Mouse (Mus musculus): Measurements from ENCODE around the gene Fam57a. TPM values are rescaled to one million over a fixed set of nuclear protein-coding genes. Genes with fewer than 3 reads are reported as not detected.
A peak's percentile ranks its signal among the peaks of the same experiment; 100 is the strongest.
"Not testable (repeated sequence)": the region's sequence is repeated elsewhere in the genome, so short reads cannot be mapped to it uniquely, and the experiment has no call there.

The Fam57a gene
- polyA plus RNA-seq, 1 experiment from 2014 or later: 34.2 TPM

DNA sequence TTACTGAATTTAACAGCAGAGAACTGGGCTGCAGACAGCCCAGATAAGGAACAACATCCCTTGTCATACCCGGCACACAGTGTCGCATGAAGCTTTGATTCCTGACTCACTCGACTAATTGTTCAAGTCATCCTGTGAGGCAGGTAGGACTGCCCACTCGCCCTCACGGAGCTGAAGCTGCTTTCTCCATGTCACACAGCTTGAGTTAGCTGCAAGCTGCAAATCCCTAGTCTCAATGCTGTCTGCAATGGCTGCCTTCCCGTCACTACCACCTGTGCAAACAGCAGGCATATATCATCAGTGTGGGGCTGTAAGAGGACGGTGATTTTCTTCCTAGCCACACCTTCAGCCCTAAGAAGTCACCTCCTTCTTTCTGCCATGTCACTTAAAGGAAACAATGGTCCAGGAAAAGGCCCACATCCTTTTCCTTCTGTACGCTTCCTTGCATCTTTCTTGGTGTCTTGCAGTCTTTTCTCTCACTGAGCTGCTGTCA, 17.6 kb downstream of the Fam57a start:
- H3K9me3 ChIP-seq (ENCODE audit: control insufficient read depth, low read length): no peaks in the 10 kb centered on the region
- WGBS: 55% methylated on average over 8 of the region's 8 CpGs
- ATAC-seq (ENCODE audit: low read depth): no peak
- no peaks in the 10 kb centered on the region for H3K27me3 ChIP-seq (replicated peaks; ENCODE audit: control insufficient read depth, insufficient read depth, low read length)
- DNase-seq (ENCODE audit: low spot score): no peak
- H3K27ac ChIP-seq (replicated peaks; ENCODE audit: low read depth, low read length): no peak overlapping the region
- no peaks in the 10 kb centered on the region for H3K36me3 ChIP-seq (ENCODE audit: control insufficient read depth, insufficient read depth, low read length)
- no peaks in the 10 kb centered on the region for H3K4me1 ChIP-seq (ENCODE audit: control insufficient read depth, insufficient read depth, low read length)
- H3K4me3 ChIP-seq (ENCODE audit: low read depth, low read length): no peak overlapping the region
- no peak overlapping the region for H3K4me2 ChIP-seq (ENCODE audit: low read depth, low read length)
- no peak overlapping the region for H3K9ac ChIP-seq (ENCODE audit: low read depth, low read length)

DNA sequence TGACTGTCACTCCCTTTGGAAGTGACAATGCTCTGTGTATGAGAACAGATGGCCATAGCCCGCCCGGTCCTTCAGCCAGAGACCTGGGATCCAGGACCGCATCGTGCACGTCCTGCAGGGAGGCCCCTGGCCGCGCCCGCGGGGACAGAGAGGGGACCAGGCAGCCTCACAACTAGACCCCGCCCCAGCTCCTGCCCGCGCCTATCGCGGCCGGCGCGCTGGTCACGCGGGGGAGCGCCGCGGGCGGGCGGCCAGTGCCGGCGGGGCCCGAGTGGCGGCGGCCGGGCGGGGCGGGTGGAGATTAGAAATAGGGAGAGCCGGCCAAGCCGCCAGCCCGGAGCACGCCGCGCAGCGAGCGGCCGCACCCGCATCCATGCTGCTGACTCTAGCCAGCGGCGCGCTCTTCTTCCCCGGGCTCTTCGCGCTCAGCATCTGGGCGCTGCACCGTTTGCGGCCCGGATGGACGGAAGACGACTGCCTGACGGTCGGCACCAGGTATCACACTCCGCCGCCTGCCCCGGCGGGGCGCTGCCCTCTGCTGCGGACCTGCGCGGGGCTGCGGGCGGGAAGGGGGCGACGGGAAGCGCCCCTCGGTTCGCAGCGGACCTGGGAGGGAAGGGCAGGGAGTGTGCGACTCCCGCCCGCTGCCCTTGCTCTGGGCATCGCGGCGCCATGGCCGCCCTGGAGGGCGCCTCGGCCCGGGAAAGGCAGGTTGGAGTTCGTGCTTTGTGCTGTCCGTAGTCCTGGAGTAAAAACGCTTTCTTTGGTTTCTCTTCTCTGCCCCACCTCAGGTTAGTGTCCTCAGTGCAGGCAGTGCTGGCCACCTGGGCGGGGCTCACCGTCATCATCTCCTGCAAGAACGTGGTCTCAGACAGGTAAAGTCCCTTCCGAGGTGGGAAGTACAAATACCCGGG, 22.5 kb downstream of the Fam57a start:
- under 1% methylated on average over 24 of the region's 90 CpGs for WGBS
- Histone ChIP-seq H3K4me3 (ENCODE audit: low read depth, low read length) (peak overlapping the region; percentile 89), H3K36me3 (ENCODE audit: control insufficient read depth, insufficient read depth, low read length) (peaks cover 11% of the 10 kb centered on the region; the same call in 1 of the 2 replicates), H3K27ac (replicated peaks; ENCODE audit: low read depth, low read length) (peak overlapping the region; percentile 48; the same call in 1 of the 2 replicates), H3K4me1 (ENCODE audit: control insufficient read depth, insufficient read depth, low read length) (peaks cover 7% of the 10 kb centered on the region; the same call in 1 of the 2 replicates), H3K9me3 (ENCODE audit: control insufficient read depth, low read length) (no peaks in the 10 kb centered on the region), H3K9ac (ENCODE audit: low read depth, low read length) (peak overlapping the region; percentile 82), H3K27me3 (replicated peaks; ENCODE audit: control insufficient read depth, insufficient read depth, low read length) (no peaks in the 10 kb centered on the region), H3K4me2 (ENCODE audit: low read depth, low read length) (peak overlapping the region; percentile 95)
- DNase-seq (ENCODE audit: low spot score): peak; percentile 91
- ATAC-seq (ENCODE audit: low read depth): peak; percentile 98

DNA sequence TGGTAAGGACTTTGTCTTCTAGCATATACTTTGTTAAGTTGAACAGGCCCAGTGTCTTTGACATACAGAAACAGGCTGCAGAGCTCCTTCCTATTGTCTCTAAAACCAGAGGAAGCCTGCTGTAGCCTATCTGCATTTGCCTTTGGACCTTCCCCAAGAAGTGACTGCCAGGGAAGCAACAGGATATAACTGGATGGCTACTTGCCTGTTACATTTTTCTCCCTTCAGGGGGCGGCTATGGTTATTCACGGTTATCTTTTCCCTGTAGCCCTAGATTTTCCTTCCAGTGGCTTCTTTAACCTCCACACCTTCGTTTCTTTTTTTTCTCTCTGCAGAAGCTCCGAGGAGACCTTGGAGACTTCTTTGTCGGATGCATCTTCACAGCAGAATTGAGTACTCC, 27.3 kb downstream of the Fam57a start:
- no peak overlapping the region for H3K27ac ChIP-seq (replicated peaks; ENCODE audit: low read depth, low read length)
- no peaks in the 10 kb centered on the region for H3K9me3 ChIP-seq (ENCODE audit: control insufficient read depth, low read length)
- WGBS: 86% methylated on average over 5 of the region's 5 CpGs
- H3K9ac ChIP-seq (ENCODE audit: low read depth, low read length): no peak overlapping the region
- peaks cover 7% of the 10 kb centered on the region; the same call in 1 of the 2 replicates for H3K4me1 ChIP-seq (ENCODE audit: control insufficient read depth, insufficient read depth, low read length)
- ATAC-seq (ENCODE audit: low read depth) (no peak), DNase-seq (ENCODE audit: low spot score) (no peak)
- peaks cover 53% of the 10 kb centered on the region for H3K36me3 ChIP-seq (ENCODE audit: control insufficient read depth, insufficient read depth, low read length)
- no peaks in the 10 kb centered on the region for H3K27me3 ChIP-seq (replicated peaks; ENCODE audit: control insufficient read depth, insufficient read depth, low read length)
- no peak overlapping the region for H3K4me3 ChIP-seq (ENCODE audit: low read depth, low read length)
- no peak overlapping the region for H3K4me2 ChIP-seq (ENCODE audit: low read depth, low read length)

DNA sequence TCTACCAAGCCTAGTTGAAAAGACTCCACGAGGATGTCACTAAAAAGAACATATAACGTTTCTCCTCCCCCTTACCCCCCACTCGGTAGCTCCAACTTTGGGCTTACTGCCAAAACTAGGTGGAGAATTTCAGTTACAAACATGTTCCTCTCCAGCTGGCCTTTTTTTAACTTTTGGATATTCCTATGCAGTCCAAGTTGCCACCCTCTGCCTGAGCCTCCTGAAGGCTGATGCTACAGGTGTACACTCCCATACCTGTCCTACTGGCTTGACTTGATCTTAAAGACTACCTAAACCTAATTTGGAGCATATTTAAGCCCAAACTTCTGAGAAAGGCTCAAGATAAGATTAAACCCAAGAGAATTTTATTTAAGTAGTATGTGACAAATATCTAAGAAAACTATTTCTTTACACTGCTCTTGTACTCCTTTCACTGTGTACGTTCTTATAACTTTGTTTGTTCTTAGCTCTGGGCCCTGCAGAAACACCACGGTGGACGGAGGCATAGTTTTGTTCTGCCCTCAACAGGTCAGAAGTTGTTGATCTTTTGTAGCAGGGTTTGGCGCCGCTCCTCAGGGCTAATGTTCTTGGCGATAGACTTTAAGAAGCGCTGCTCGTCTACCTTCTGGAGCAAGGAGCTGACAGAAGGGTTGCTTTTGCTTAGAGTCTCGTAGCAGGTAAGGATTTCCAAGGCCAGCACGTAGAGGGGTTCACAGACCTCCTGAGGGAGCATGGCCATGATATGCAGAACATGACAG, 30.9 kb downstream of the Fam57a start:
- 78% methylated on average over 13 of the region's 13 CpGs for WGBS
- ATAC-seq (ENCODE audit: low read depth) (no peak), DNase-seq (ENCODE audit: low spot score) (peak; percentile 47)
- Histone ChIP-seq H3K4me3 (ENCODE audit: low read depth, low read length) (no peak overlapping the region), H3K36me3 (ENCODE audit: control insufficient read depth, insufficient read depth, low read length) (peaks cover 71% of the 10 kb centered on the region), H3K27me3 (replicated peaks; ENCODE audit: control insufficient read depth, insufficient read depth, low read length) (no peaks in the 10 kb centered on the region), H3K4me1 (ENCODE audit: control insufficient read depth, insufficient read depth, low read length) (no peaks in the 10 kb centered on the region), H3K9ac (ENCODE audit: low read depth, low read length) (no peak overlapping the region), H3K27ac (replicated peaks; ENCODE audit: low read depth, low read length) (no peak overlapping the region), H3K4me2 (ENCODE audit: low read depth, low read length) (no peak overlapping the region), H3K9me3 (ENCODE audit: control insufficient read depth, low read length) (no peaks in the 10 kb centered on the region)

DNA sequence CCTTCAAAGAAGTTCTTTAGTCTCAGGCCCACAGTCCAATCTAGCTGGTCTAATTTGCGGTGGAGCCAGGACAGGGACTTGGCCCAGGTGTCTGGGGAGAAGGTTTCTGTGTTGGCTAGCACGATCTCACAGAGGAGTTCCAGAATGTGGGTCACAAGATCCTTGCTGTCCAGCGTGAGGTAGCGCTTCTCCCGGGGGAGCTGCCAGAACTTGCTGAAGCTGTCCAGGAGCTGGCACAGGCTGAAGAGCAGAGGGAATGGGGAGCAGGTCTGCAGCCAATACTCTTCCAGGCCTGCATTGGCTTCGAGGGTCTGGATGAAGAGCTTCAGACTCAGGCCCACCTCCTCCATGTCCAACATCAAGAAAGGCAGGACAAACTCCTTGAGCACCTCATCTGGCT, 32.1 kb downstream of the Fam57a start:
- ATAC-seq (ENCODE audit: low read depth); DNase-seq (ENCODE audit: low spot score); H3K27ac ChIP-seq (replicated peaks; ENCODE audit: low read depth, low read length); H3K9me3 ChIP-seq (ENCODE audit: control insufficient read depth, low read length); H3K27me3 ChIP-seq (replicated peaks; ENCODE audit: control insufficient read depth, insufficient read depth, low read length); H3K9ac ChIP-seq (ENCODE audit: low read depth, low read length); H3K4me3 ChIP-seq (ENCODE audit: low read depth, low read length); H3K4me2 ChIP-seq (ENCODE audit: low read depth, low read length); H3K4me1 ChIP-seq (ENCODE audit: control insufficient read depth, insufficient read depth, low read length): not testable (repeated sequence)
- peaks cover 69% of the 10 kb centered on the region for H3K36me3 ChIP-seq (ENCODE audit: control insufficient read depth, insufficient read depth, low read length)
- WGBS: 100% methylated on average over 1 of the region's 6 CpGs

DNA sequence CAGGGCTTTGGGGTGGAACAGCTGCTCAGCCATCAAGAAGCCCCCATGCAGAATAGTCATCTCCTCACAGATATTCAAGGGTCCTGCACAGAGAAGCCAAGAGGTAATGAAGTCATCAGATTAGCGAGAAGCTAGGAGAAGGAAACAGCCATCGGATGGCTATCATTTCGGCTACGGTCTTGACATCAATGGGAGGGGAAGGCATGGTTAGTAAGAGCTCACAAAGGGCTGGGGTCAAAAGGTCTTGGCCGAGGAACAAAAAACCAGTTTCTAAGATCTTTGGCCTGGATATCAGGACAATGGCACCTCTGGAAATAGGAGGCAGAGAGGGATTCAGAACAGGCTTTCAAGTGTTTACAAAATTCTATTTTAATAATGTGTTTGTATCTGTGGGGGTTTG, 34.4 kb downstream of the Fam57a start:
- Histone ChIP-seq H3K4me3 (ENCODE audit: low read depth, low read length) (no peak overlapping the region), H3K9me3 (ENCODE audit: control insufficient read depth, low read length) (no peaks in the 10 kb centered on the region), H3K4me2 (ENCODE audit: low read depth, low read length) (no peak overlapping the region), H3K4me1 (ENCODE audit: control insufficient read depth, insufficient read depth, low read length) (0 out of 2 replicates have a peak, but pooled peaks cover 3% of the 10 kb centered on the region), H3K27me3 (replicated peaks; ENCODE audit: control insufficient read depth, insufficient read depth, low read length) (no peaks in the 10 kb centered on the region), H3K27ac (replicated peaks; ENCODE audit: low read depth, low read length) (no peak overlapping the region), H3K9ac (ENCODE audit: low read depth, low read length) (no peak overlapping the region), H3K36me3 (ENCODE audit: control insufficient read depth, insufficient read depth, low read length) (peaks cover 46% of the 10 kb centered on the region)
- DNase-seq (ENCODE audit: low spot score) (no peak), ATAC-seq (ENCODE audit: low read depth) (no peak)
- 74% methylated on average over 5 of the region's 5 CpGs for WGBS

DNA sequence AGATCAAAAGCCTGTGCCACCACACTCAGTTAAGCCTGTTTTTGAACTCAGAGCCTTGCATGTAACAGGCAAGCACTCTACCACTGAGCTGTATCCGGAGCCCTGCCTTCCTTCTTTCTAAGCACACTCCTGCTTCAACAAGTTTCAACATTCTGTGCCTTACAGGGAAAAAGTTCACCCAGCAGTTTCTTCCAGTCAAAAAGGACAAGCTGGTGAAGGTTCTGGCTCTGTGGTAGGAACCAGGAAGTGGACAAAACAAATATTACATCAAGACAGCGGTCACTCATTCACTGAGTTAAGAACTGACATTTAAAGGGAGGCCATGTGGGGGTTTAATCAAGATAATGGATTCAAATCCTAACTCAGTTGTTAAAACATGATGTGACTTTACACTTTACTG, 35.5 kb downstream of the Fam57a start:
- DNase-seq (ENCODE audit: low spot score): no peak
- Histone ChIP-seq H3K4me2 (ENCODE audit: low read depth, low read length) (no peak overlapping the region), H3K4me1 (ENCODE audit: control insufficient read depth, insufficient read depth, low read length) (0 out of 2 replicates have a peak, but pooled peaks cover 3% of the 10 kb centered on the region), H3K4me3 (ENCODE audit: low read depth, low read length) (no peak overlapping the region), H3K36me3 (ENCODE audit: control insufficient read depth, insufficient read depth, low read length) (peaks cover 36% of the 10 kb centered on the region), H3K27ac (replicated peaks; ENCODE audit: low read depth, low read length) (no peak overlapping the region), H3K27me3 (replicated peaks; ENCODE audit: control insufficient read depth, insufficient read depth, low read length) (no peaks in the 10 kb centered on the region), H3K9me3 (ENCODE audit: control insufficient read depth, low read length) (no peaks in the 10 kb centered on the region), H3K9ac (ENCODE audit: low read depth, low read length) (no peak overlapping the region)
- ATAC-seq (ENCODE audit: low read depth): no peak
- 87% methylated on average over 2 of the region's 2 CpGs for WGBS

DNA sequence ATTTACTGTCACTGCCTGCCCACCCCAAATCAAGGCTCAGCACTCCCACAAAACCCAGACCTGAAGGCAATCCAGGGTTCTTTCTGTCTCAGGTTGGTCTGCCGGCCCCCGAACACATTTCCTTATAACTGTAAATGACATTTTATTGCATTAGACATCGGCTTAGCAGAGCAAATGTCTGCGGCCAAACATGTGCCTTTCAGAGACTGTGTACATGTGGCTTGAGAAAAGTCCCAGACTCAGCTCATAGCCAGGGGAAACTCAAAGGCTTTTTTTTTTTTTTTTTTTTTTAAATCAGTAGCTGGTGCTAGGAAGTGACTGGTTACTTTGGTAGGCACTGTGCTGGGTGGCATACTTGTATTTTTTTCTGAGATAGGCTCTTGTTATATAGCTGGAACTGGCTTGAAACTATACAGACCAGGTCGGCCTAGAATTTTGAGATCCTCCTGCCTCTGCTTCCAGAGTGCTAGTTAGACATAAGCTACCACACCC, 36.6 kb downstream of the Fam57a start:
- no peaks in the 10 kb centered on the region for H3K27me3 ChIP-seq (replicated peaks; ENCODE audit: control insufficient read depth, insufficient read depth, low read length)
- H3K4me3 ChIP-seq (ENCODE audit: low read depth, low read length): peak overlapping the region; percentile 86
- H3K36me3 ChIP-seq (ENCODE audit: control insufficient read depth, insufficient read depth, low read length): peaks cover 34% of the 10 kb centered on the region
- no peak for ATAC-seq (ENCODE audit: low read depth)
- no peaks in the 10 kb centered on the region for H3K9me3 ChIP-seq (ENCODE audit: control insufficient read depth, low read length)
- peak overlapping the region; percentile 71 for H3K4me2 ChIP-seq (ENCODE audit: low read depth, low read length)
- H3K4me1 ChIP-seq (ENCODE audit: control insufficient read depth, insufficient read depth, low read length): 0 out of 2 replicates have a peak, but pooled peaks cover 3% of the 10 kb centered on the region
- DNase-seq (ENCODE audit: low spot score): no peak
- H3K9ac ChIP-seq (ENCODE audit: low read depth, low read length): no peak overlapping the region; the same call in 1 of the 2 replicates
- WGBS: 90% methylated on average over 5 of the region's 5 CpGs
- peak overlapping the region; percentile 97 for H3K27ac ChIP-seq (replicated peaks; ENCODE audit: low read depth, low read length)

Measured in embryonic facial prominence, embryonic 14.5 days (tissue).